Mouse (Mus musculus) CD4-positive, CD25-positive, alpha-beta regulatory T cell, adult 4 months (primary cell): ENCODE measurements around the gene Fyb2. TPM values are rescaled to one million over a fixed set of nuclear protein-coding genes. Genes with fewer than 3 reads are reported as not detected.
"Not testable (repeated sequence)": the region's sequence is repeated elsewhere in the genome, so short reads cannot be mapped to it uniquely, and the experiment has no call there.

ENCODE experiments used
- ATAC-seq: one replicate; pipeline ENCODE4 v1.8.0; 2017
- polyA plus RNA-seq, 2 experiments: library from polyadenylated mRNA; unstranded; fragments of 100-300 nt; shearing (Covaris generic); gene quantifications; one replicate each; pipeline ENCODE4 v1.2.1; 2017

The Fyb2 gene
- polyA plus RNA-seq, 2 experiments from 2014 or later: not detected

- ATAC-seq: no peak
Observed at GRCm38 (mm10) chr4:104941895-104942294, 28.6 kb downstream of the Fyb2 start.

DNA sequence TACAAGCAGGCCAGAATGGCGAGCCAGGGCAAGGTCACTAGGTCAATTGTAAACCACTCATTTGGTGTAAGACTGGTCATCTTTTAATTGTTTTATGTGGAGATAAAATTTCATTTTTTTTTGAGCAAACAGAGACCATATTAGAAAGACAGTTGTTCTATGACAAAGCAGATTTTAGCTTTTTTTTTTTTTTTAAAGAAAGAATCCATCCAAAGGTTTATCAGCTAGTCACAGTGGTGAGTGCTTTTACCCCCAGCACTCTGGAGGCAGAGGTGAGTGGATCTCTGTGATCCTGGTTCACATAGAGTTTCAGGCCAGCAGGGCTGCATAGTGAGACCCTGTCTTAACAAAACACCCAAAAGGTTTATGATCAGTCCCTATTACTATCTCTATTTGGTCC is 31.2 kb downstream of the Fyb2 start:
- no peak for ATAC-seq

DNA sequence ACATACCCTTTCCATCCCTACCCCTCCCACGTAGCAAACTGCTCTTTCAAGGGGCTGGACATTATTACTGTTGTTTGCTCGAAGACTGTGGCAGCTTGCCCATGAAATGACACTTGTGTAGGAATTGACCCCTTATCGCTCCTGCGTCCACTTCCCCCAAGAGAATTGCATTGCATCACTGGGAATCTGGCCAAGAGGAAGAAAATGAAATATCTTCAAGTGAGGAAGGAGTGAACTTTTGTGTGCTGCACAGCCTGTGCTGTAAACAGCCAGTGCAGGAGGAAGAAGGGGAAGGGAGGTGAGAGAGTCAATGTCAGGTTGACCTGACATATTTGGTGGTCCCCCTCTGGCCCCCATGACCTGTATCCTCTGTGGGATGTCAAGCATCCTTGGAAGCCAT is 35.6 kb downstream of the Fyb2 start:
- no peak for ATAC-seq

DNA sequence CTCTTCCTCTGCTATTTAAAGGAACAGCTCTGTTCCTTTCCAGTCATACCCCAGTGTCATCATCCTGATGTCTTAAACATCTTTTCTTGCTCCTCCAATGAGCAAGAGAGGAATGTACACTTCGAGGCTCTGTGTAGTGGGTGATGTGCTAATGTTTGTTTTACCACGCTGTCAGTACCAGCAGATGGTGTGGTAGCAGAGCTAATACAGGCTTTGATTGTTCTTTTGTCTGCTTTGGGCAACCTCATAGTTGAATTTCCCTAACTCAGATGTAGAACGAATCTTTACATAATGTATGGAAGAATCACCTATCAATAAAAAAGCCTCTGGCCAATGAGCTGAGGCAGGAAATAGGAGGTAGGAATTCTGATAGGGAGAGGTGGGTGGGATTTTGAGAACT is 36.0 kb downstream of the Fyb2 start:
- no peak for ATAC-seq

DNA sequence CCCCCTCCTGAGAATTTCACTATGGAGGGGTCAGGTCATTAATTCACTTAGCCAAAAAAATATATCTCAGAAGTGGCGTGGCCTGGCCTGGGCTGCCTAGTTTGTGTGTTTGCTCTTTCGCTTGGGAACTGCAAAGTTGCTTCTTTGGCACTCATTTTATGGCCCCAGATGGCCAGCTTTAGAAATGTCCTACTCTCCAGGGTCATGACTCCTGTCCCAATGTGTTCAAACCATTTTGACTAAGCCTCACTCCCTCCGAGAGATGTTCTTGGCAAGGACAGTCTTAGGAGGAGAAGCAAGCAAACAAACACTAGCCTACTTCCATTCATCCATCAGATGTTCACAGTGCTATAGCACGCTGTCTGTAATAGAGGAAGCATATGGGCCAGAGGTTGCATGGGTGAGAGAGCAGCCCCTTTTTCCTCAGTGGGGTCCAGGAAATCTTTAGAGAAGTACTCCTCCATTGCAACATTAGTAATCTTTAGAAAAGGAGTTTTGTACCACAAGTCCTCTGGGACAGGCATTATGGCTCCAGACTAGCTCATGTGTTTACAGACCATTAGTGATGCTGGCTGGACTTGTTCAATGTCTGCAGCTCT is 38.1 kb downstream of the Fyb2 start:
- no peak for ATAC-seq

GRCm38 (mm10) chr4:104956691-104957090 is 43.4 kb downstream of the Fyb2 start:
- no peak for ATAC-seq

GRCm38 (mm10) chr4:104961431-104961830 is 48.2 kb downstream of the Fyb2 start:
- no peak for ATAC-seq

GRCm38 (mm10) chr4:104972606-104973005 is 59.4 kb downstream of the Fyb2 start:
- no peak for ATAC-seq

DNA sequence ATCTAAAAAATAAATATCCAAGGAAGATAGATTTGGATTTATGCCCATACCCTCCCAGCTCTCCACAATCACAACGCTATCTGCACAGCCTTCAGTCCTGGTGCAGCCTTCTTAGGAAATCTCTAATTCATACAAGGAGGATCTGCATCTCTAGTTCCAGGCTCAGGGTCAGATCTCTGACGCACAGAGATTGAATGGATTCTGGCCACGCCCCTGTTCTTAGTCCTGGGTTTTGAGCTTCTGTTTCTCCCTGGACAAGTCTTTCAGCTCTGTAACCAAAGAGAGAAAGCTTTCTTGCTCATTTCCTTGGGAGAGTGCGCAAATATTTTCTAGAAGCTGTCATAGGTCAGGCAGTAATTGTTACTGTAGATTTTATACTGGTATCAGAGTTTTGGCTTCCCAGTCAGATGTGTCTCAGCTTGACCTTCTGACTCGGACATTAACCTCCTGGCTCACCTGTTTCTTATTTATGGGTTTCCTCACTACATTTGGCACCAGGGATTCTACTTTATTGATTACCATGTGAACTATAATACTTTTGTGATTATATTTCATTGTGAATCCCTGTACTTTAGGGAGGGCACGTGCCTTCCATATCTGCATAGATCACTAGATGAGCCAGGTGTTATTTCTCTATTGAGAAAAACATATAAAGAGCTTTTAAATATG is 62.0 kb downstream of the Fyb2 start:
- ATAC-seq: no peak

- no peak for ATAC-seq
Observed at GRCm38 (mm10) chr4:104985960-104986632, 72.8 kb downstream of the Fyb2 start.

- ATAC-seq: no peak
Observed at GRCm38 (mm10) chr4:104987631-104988030, 74.4 kb downstream of the Fyb2 start.

DNA sequence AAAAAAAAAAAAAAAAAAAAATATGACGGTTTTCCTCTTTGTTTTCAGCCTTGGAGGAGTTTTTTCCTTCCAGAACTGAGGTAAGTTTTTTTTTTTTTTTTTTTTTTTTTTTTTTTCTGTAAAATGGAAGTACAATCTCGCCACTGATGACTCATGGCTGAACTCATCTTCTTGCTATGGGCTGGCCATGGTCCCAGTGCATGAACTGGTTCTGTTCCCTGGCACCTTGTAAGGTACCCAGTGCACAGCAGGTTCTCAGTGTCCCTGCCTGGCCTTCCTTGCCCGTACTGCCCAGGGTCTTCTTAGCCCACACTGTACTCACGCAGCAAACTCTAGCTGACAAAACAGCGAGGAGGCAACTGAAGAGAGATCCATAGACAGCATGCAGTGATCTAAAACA is 74.8 kb downstream of the Fyb2 start:
- ATAC-seq: no peak

DNA sequence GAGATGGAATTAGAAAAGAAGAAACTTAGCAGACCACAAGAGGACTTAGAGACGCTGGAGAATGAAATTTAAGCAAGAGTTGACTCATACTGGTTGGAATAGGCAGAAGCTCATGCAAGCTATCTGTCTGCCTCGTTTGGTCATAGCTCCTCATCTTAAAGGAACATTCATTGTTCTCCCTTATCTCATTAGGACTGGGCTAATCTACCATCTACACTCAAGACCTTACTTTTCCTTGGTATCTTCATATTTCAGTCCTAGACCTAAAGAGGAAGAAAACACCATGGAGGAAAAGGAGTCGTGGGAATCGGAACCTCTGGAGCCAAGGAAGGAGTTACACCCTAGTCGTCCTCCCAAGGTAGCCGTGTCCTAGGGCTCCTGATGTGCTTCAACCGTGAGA is 75.5 kb downstream of the Fyb2 start:
- ATAC-seq: no peak

- no peak for ATAC-seq
Observed at GRCm38 (mm10) chr4:104990016-104990415, 76.8 kb downstream of the Fyb2 start.

DNA sequence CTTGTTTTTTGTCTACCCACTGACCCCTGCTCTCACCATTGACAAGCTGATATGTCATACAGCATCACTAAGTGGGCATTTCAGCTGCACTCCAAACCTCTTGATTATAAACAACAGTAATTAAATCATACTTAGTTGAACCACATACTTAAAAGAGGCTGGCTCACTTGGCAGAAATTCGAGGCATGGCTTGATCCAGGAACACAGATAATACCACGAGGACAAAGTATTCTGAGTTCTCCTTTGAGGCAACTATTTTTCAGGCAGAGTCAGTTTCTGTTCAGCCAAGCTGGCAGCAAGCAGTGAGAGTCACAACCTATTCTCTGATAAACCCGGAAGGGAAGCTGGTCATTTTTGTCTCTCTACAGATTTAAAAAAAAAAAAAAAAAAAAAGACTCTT is 77.4 kb downstream of the Fyb2 start:
- ATAC-seq: no peak

- ATAC-seq: no peak
Observed at GRCm38 (mm10) chr4:104992271-104992670, 79.0 kb downstream of the Fyb2 start.

GRCm38 (mm10) chr4:104993140-104993874 is 80.1 kb downstream of the Fyb2 start:
- no peak for ATAC-seq

GRCm38 (mm10) chr4:104999702-105000101 is 86.4 kb downstream of the Fyb2 start:
- no peak for ATAC-seq

DNA sequence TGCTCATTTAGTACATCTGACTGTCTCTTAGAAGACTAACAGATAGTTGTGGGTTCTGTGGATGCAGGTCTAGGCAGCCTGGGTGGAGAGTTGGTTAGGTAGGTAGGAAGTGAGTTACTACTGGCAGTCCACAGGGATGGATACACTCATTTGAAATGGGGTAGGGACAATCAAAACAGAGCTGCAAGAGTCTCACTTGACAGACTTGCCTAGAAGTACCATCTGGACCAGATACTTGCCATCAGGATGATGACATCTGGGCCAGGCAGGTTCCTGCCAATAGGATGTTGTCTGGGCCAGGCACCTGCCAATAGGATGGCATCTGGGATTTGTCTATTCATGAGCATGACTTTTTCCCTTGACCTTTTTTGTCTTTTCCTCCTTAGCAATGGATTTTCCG is 88.5 kb downstream of the Fyb2 start:
- ATAC-seq: no peak

DNA sequence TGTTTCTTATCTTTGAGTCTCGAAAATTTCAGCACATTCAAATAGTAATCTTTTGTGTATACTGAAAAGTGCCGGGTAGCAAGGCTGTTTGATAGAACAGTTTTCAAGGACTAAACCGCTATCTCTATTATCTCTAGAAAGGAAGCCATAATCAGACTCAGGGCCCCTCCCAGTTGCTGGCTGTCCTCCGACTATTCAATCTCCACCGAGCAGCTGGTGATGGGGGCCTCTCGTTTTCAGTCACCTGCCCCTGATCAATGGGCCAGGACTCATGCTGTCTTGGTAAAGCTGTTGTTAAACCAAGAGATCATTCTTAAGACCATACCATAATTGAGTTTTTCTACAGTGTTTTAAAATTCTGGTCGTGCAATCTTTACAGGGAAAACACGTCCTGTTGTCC is 90.9 kb downstream of the Fyb2 start:
- ATAC-seq: no peak

DNA sequence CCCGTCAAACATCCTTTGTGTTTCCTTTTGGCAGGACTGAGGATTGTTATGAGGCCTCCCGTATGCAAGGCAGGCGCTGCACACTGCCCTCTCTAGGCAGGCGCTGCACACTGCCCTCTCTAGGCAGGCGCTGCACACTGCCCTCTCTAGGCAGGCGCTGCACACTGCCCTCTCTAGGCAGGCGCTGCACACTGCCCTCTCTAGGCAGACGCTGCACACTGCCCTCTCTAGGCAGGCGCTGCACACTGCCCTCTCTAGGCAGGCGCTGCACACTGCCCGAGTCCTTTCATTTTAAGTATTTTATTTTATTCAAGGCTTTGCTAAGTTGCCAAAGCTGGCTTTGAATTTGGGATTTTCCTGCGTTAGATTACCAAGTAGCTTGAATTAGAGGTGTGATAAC is 91.4 kb downstream of the Fyb2 start:
- not testable (repeated sequence) for ATAC-seq

- no peak for ATAC-seq
Observed at GRCm38 (mm10) chr4:105007360-105008018, 94.2 kb downstream of the Fyb2 start.

DNA sequence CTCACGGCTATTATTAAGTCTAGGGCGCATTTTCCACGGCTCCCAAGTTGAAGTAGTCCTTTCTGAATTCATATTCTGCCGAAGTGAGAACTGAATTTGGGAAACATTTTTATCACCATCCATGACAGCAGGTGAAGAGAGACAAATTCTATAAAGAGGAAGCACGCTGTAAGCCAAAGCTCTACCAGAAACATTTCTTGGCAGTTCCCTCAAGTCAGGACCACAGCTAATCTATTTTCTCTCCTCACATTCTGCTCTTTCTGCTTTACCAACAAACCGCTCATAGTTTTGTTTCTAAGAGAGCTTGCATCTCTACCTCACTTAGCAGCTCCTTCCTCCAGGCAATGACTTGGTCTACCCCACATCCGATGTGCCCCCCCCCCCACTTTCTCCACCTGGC is 100.5 kb downstream of the Fyb2 start:
- ATAC-seq: no peak
